Mouse (Mus musculus): ENCODE results near the gene Afg1l. TPM values are rescaled to one million over a fixed set of nuclear protein-coding genes. Genes with fewer than 3 reads are reported as not detected.

Gene Afg1l
- polyA plus RNA-seq (2012), result 3.0 and 3.5 TPM in 2 replicates

GRCm38 (mm10) chr10:42478341-42478720 lies at the start of gene Afg1l:
Gene Afg1l (minus strand): TSS chr10:42478565.

GRCm38 (mm10) chr10:42501775-42502348 lies 23.5 kb upstream of the Afg1l start, which contains the start of gene Snx3:
Gene Snx3 (plus strand): TSS chr10:42502030.

GRCm38 (mm10) chr10:42276507-42277345 lies 201.6 kb downstream of the Afg1l start, which contains the start of gene Foxo3:
Gene Foxo3 (minus strand): TSS chr10:42276755.

Other genes with a start within 250 kb of the Afg1l start
- gene Foxo3, start 201.8 kb downstream of the Afg1l start, polyA plus RNA-seq (2012), result 52.7 and 71.3 TPM in 2 replicates
- gene Snx3, start 23.5 kb upstream of the Afg1l start, polyA plus RNA-seq (2012), result 173 and 185 TPM in 2 replicates
- 0.12 TPM in 1 of 2 replicates, not detected in the other for gene Nr2e1, start 105.1 kb upstream of the Afg1l start, polyA plus RNA-seq (2012)
- 5.1 and 5.7 TPM in 2 replicates for gene Ostm1, start 105.3 kb upstream of the Afg1l start, polyA plus RNA-seq (2012)